Mouse (Mus musculus) CH12.LX (cell line): ENCODE results near the gene Tln2. TPM values are rescaled to one million over a fixed set of nuclear protein-coding genes. Genes with fewer than 3 reads are reported as not detected.

Experiments
- DNase-seq: peaks from one replicate; pipeline ENCODE4 v3.0.0-alpha.2; 2013; ENCODE audit errors: extremely low read depth
- H3K27ac ChIP-seq: 2 replicates; pipeline ENCODE4 v1.5.1; 2012; ENCODE audit warnings: low read depth, mild to moderate bottlenecking, control low read depth, moderate library complexity; ENCODE audit not compliant: insufficient read depth
- H3K27me3 ChIP-seq: replicated peaks from 2 replicates; pipeline ENCODE3; 2012; ENCODE audit warnings: inconsistent platforms
- H3K36me3 ChIP-seq, 2 experiments: replicated peaks in 1 of 2; 2 replicates each; pipeline versions ENCODE3 to v1.6.1; 2012; ENCODE audit warnings: inconsistent platforms in 1 of 2, low read length in 1 of 2, mild to moderate bottlenecking in 1 of 2, mixed read lengths in 1 of 2, moderate library complexity in 1 of 2; ENCODE audit not compliant: control insufficient read depth in 1 of 2, insufficient read depth in 1 of 2
- H3K4me1 ChIP-seq, 2 experiments: 2 replicates each; pipeline ENCODE4 v1.6.1; 2012; ENCODE audit warnings: inconsistent platforms in 1 of 2, moderate library complexity in 1 of 2; ENCODE audit not compliant: insufficient read depth in 2 of 2, control insufficient read depth in 1 of 2
- H3K4me2 ChIP-seq: 2 replicates; pipeline ENCODE4 v1.6.1; 2012; ENCODE audit warnings: low read depth, mild to moderate bottlenecking, control low read depth; ENCODE audit not compliant: poor library complexity, insufficient read depth, severe bottlenecking
- H3K4me3 ChIP-seq, 3 experiments: fragments of 150-350 bp in 1 of 3; sonication (generic) in 1 of 3; replicated peaks in 1 of 3; 2 replicates each; pipeline versions ENCODE3 to v1.5.1; 2011 to 2012; ENCODE audit warnings: low read depth in 2 of 3, low read length in 2 of 3, mild to moderate bottlenecking in 2 of 3, moderate library complexity in 2 of 3, control low read depth in 1 of 3, improper control_type of control experiment in 1 of 3, inconsistent platforms in 1 of 3, mixed read lengths in 1 of 3; ENCODE audit not compliant: poor library complexity in 1 of 3
- H3K79me2 ChIP-seq: replicated peaks from 2 replicates; pipeline ENCODE4 v1.6.1; 2012; ENCODE audit warnings: mild to moderate bottlenecking, moderate library complexity; ENCODE audit not compliant: control insufficient read depth, poor library complexity, insufficient read depth, severe bottlenecking; ENCODE audit errors: extremely low read depth
- H3K9ac ChIP-seq: 2 replicates; pipeline ENCODE4 v1.6.1; 2012; ENCODE audit warnings: low read depth, mild to moderate bottlenecking, control low read depth, moderate library complexity; ENCODE audit not compliant: insufficient read depth
- H3K9me3 ChIP-seq: replicated peaks from 2 replicates; pipeline ENCODE3; 2012; ENCODE audit warnings: low read length, inconsistent platforms, mixed read lengths
- BHLHE40 ChIP-seq: IDR thresholded peaks from 2 replicates; pipeline ENCODE4 v1.6.1; 2011; ENCODE audit warnings: mild to moderate bottlenecking, low read depth, low read length, improper control_type of control experiment
- CHD1 ChIP-seq: IDR thresholded peaks from 2 replicates; pipeline ENCODE4 v1.6.1; 2012; ENCODE audit warnings: low read depth, low read length, improper control_type of control experiment, inconsistent platforms
- CHD2 ChIP-seq: IDR thresholded peaks from 2 replicates; pipeline ENCODE4 v1.6.1; 2011; ENCODE audit warnings: low read length, improper control_type of control experiment
- CTCF ChIP-seq, 2 experiments: IDR thresholded peaks in 1 of 2; conservative IDR thresholded peaks in 1 of 2; 2 replicates each; pipeline ENCODE4 v1.5.1; 2011 to 2012; ENCODE audit warnings: low read depth in 2 of 2, low read length in 2 of 2, improper control_type of control experiment in 1 of 2, inconsistent platforms in 1 of 2, mild to moderate bottlenecking in 1 of 2, moderate library complexity in 1 of 2
- EP300 ChIP-seq: IDR thresholded peaks from 2 replicates; pipeline ENCODE4 v1.6.1; 2011; ENCODE audit warnings: low read length, improper control_type of control experiment
- ETS1 ChIP-seq: conservative IDR thresholded peaks from 2 replicates; pipeline ENCODE4 v1.6.1; 2012; ENCODE audit warnings: low read depth, mild to moderate bottlenecking, inconsistent platforms, low read length, improper control_type of control experiment, moderate library complexity
- GABPA ChIP-seq: IDR thresholded peaks from 2 replicates; pipeline ENCODE4 v1.6.1; 2012; ENCODE audit warnings: low read depth, low read length, improper control_type of control experiment, inconsistent platforms; ENCODE audit not compliant: insufficient replicate concordance
- HCFC1 ChIP-seq: IDR thresholded peaks from 2 replicates; pipeline ENCODE4 v1.6.1; 2012; ENCODE audit warnings: low read depth, mild to moderate bottlenecking, inconsistent platforms, low read length, improper control_type of control experiment
- IRF4 ChIP-seq: IDR thresholded peaks from 2 replicates; pipeline ENCODE4 v1.6.1; 2014; ENCODE audit warnings: low read depth, mild to moderate bottlenecking, inconsistent platforms, low read length, improper control_type of control experiment
- JUND ChIP-seq: conservative IDR thresholded peaks from 2 replicates; pipeline ENCODE4 v1.6.1; 2011; ENCODE audit warnings: low read depth, low read length, improper control_type of control experiment
- MAFK ChIP-seq: IDR thresholded peaks from 2 replicates; pipeline ENCODE4 v1.6.1; 2011; ENCODE audit warnings: low read length, improper control_type of control experiment; ENCODE audit not compliant: insufficient replicate concordance
- MAX ChIP-seq: IDR thresholded peaks from 2 replicates; pipeline ENCODE4 v1.6.1; 2011; ENCODE audit warnings: low read length, improper control_type of control experiment
- MEF2A ChIP-seq: IDR thresholded peaks from 2 replicates; pipeline ENCODE4 v1.6.1; 2014; ENCODE audit warnings: low read depth, mild to moderate bottlenecking, inconsistent platforms, low read length, improper control_type of control experiment, borderline replicate concordance
- NELFE ChIP-seq: IDR thresholded peaks from 2 replicates; pipeline ENCODE4 v1.6.1; 2011; ENCODE audit warnings: low read depth, low read length, improper control_type of control experiment
- NRF1 ChIP-seq: IDR thresholded peaks from 2 replicates; pipeline ENCODE4 v1.6.1; 2014; ENCODE audit warnings: low read depth, mild to moderate bottlenecking, inconsistent platforms, low read length, improper control_type of control experiment, moderate library complexity
- POLR2A ChIP-seq: IDR thresholded peaks from 2 replicates; pipeline ENCODE4 v1.6.1; 2011; ENCODE audit warnings: low read depth, mild to moderate bottlenecking, improper control_type of control experiment, low read length
- RAD21 ChIP-seq: IDR thresholded peaks from 2 replicates; pipeline ENCODE4 v1.6.1; 2011; ENCODE audit warnings: low read depth, mild to moderate bottlenecking, low read length, improper control_type of control experiment, moderate library complexity
- RCOR1 ChIP-seq: conservative IDR thresholded peaks from 2 replicates; pipeline ENCODE4 v1.6.1; 2012; ENCODE audit warnings: low read depth, mild to moderate bottlenecking, inconsistent platforms, low read length, improper control_type of control experiment
- TCF12 ChIP-seq: IDR thresholded peaks from 2 replicates; pipeline ENCODE4 v1.6.1; 2014; ENCODE audit warnings: low read depth, mild to moderate bottlenecking, inconsistent platforms, low read length, improper control_type of control experiment
- UBTF ChIP-seq: IDR thresholded peaks from 2 replicates; pipeline ENCODE4 v1.6.1; 2012; ENCODE audit warnings: low read depth, mild to moderate bottlenecking, inconsistent platforms, low read length, improper control_type of control experiment, moderate library complexity
- USF1 ChIP-seq: IDR thresholded peaks from 2 replicates; pipeline ENCODE4 v1.6.1; 2014; ENCODE audit warnings: low read depth, mild to moderate bottlenecking, inconsistent platforms, low read length, improper control_type of control experiment
- ZC3H11A ChIP-seq: IDR thresholded peaks from 2 replicates; pipeline ENCODE4 v1.6.1; 2012; ENCODE audit warnings: low read depth, mild to moderate bottlenecking, inconsistent platforms, low read length, improper control_type of control experiment
- ZKSCAN1 ChIP-seq: IDR thresholded peaks from 2 replicates; pipeline ENCODE4 v1.6.1; 2012; ENCODE audit warnings: low read depth, inconsistent platforms, low read length, improper control_type of control experiment, borderline replicate concordance
- ZMIZ1 ChIP-seq: IDR thresholded peaks from 2 replicates; pipeline ENCODE4 v1.6.1; 2012; ENCODE audit warnings: low read depth, mild to moderate bottlenecking, inconsistent platforms, low read length, improper control_type of control experiment
- ZNF384 ChIP-seq: IDR thresholded peaks from 2 replicates; pipeline ENCODE4 v1.6.1; 2012; ENCODE audit warnings: low read depth, low read length, improper control_type of control experiment, inconsistent platforms
- dilution Hi-C: fragments of 300-500 bp; cut with MboI; formaldehyde crosslinking; loops from 2 replicates; pipeline ENCODE4 v1.14.3; 2020; ENCODE audit warnings: low sequenced_read_pairs; ENCODE audit not compliant: extremely low pct_unique_long_range_greater_than_20kb, extremely low pct_ligation_motif_present
- in situ Hi-C: fragments of 300-500 bp; cut with MboI; formaldehyde crosslinking; loops from 3 replicates; pipeline ENCODE4 v1.14.3; 2019; ENCODE audit warnings: low sequenced_read_pairs, low pct_ligation_motif_present, low pct_unique_long_range_greater_than_20kb, mixed read lengths
- polyA plus RNA-seq: library from polyadenylated mRNA; unstranded; fragments of >175 nt; gene quantifications from 2 replicates; pipeline ENCODE4 v1.2.1, GENCODE M21; 2012; ENCODE audit warnings: low read depth; ENCODE audit not compliant: insufficient read length
- total RNA-seq, 2 experiments: library from RNA; depleted of rRNA; stranded (reverse); fragments of 300-350 nt in 1 of 2; fragments of >200 nt in 1 of 2; gene quantifications; 2 replicates each; pipeline ENCODE4 v1.2.3; 2012 to 2014

The Tln2 gene
- total and polyA plus RNA-seq, 3 experiments: 2.6 to 4.4 (median 4.4) TPM

DNA sequence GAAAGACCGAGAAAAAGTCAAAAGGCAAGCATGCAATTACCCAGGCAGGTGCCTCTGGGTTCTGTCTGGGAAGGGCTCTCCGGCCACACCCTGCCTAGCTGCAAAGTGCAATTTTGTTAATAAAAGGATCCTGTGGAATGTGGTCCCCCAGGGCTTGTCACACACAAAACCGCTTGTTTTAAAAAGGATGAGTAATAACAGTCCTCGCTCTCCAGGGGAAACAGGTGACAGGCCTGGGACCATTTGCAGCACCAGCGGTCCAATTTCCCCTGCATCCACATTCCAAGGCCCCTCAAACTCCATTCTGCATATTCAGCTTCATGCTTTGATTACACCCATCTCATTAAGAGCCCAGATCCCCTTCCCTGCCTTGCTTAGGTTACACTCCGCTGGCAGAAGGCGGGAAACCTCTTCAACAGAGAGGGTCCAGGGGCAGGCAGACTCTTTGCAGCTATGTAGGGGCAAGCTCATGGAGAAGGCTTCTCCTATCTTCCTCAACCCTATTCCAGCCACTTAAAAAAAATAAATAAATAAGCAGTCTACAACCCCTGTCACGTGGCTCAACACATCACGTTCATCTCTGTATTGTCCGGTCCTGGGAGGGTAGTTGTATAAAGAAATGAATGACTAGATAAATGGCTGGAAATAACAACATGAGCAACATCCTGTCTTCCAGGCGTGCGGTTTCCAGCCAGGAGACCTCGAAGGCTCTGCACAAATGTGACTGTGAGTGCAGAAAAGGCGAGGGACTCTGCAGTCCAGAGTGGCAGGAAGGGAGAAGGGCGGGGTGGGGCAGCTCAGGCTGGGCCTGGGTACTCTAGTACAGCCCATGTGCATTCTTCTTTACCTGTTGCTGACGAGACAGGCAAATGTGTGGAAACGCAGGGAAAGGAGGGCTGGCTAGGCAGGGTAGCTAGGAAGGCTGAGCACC, 19.5 kb downstream of the Tln2 start:
- H3K27ac ChIP-seq: no peak overlapping the region
- H3K36me3 ChIP-seq: no peaks in the 10 kb centered on the region
- no peak overlapping the region for H3K9ac ChIP-seq
- dilution Hi-C loops (no loop called here), in situ Hi-C loops (no loop called here)
- DNase-seq: no peak
- TF ChIP-seq CHD2: no peak
- TF ChIP-seq JUND: no peak
- no peak for TF ChIP-seq EP300
- no peak for TF ChIP-seq MAX
- TF ChIP-seq CTCF (conservative IDR thresholded peaks at IDR 0.05 in 1 of 2, IDR thresholded peaks at IDR 0.05 in 1 of 2; ENCODE audit: low read depth in 2 of 2, low read length in 2 of 2): no peak
- no peak for TF ChIP-seq NELFE
- no peak for TF ChIP-seq IRF4
- no peak for TF ChIP-seq MEF2A
- TF ChIP-seq RAD21: no peak
- no peak for TF ChIP-seq ETS1
- no peak for TF ChIP-seq CHD1
- no peak for TF ChIP-seq TCF12
- no peak for TF ChIP-seq ZKSCAN1
- no peak overlapping the region for H3K4me2 ChIP-seq
- H3K79me2 ChIP-seq: no peaks in the 10 kb centered on the region
- no peaks in the 10 kb centered on the region for H3K27me3 ChIP-seq
- no peak overlapping the region for H3K4me3 ChIP-seq
- H3K9me3 ChIP-seq: no peaks in the 10 kb centered on the region
- H3K4me1 ChIP-seq: peaks cover 0 to 18% of the 10 kb centered on the region in 2 experiments; a peak in 2 of 4 replicates

DNA sequence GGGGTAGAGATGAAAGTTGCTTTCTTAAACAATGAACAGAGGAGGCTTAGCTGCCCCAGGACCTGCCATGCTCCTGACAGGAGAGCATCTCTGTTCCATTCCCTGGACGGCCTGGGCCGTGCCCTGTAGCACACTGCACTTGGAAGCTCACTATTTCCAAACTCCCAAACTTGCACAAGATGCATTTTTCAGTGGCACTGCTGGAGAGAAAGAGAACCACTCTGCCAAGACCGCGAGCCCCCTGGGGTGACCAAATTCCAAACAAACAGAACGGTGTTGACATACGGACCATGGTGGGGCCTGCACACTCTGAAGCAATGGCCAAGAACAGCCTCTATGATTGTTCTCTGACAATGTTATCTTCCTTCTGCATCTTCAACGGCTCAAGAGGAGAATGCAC, 25.1 kb downstream of the Tln2 start:
- Histone ChIP-seq H3K9ac (no peak overlapping the region), H3K4me1 (no peaks in the 10 kb centered on the region), H3K9me3 (no peaks in the 10 kb centered on the region), H3K36me3 (no peaks in the 10 kb centered on the region), H3K4me3 (no peak overlapping the region), H3K27ac (no peak overlapping the region), H3K27me3 (no peaks in the 10 kb centered on the region), H3K79me2 (no peaks in the 10 kb centered on the region), H3K4me2 (no peak overlapping the region)
- in situ Hi-C loops (no loop called here), dilution Hi-C loops (no loop called here)
- DNase-seq: no peak
- TF ChIP-seq EP300 (no peak), MAX (no peak), MAFK (no peak), TCF12 (no peak), UBTF (no peak), HCFC1 (no peak), ZNF384 (no peak), ZKSCAN1 (no peak), USF1 (no peak), ZMIZ1 (no peak), ZC3H11A (no peak), BHLHE40 (no peak), CTCF (conservative IDR thresholded peaks at IDR 0.05 in 1 of 2, IDR thresholded peaks at IDR 0.05 in 1 of 2; ENCODE audit: low read depth in 2 of 2, low read length in 2 of 2) (no peak), POLR2A (no peak), RCOR1 (no peak), GABPA (no peak), NRF1 (no peak), MEF2A (no peak)
